Mouse (Mus musculus) thymus, adult 2 months (tissue): ENCODE measurements around the gene Lrrc8a. TPM values are rescaled to one million over a fixed set of nuclear protein-coding genes. Genes with fewer than 3 reads are reported as not detected.

ENCODE experiments used
- DNase-seq: peaks from one replicate; pipeline ENCODE4 v3.0.0; 2021
- H3K27ac ChIP-seq: fragments of 200-500 bp; 2 replicates; pipeline ENCODE4 v1.5.1; 2012; ENCODE audit warnings: low read length, control low read depth; ENCODE audit not compliant: control insufficient read depth, insufficient read depth
- H3K27me3 ChIP-seq: fragments of 200-500 bp; 2 replicates; pipeline ENCODE4 v1.6.1; 2012; ENCODE audit warnings: mild to moderate bottlenecking, low read length, moderate library complexity, mixed read lengths; ENCODE audit not compliant: control insufficient read depth, insufficient read depth
- H3K36me3 ChIP-seq: fragments of 200-500 bp; 2 replicates; pipeline ENCODE4 v1.6.1; 2012; ENCODE audit warnings: mild to moderate bottlenecking, low read length, moderate library complexity; ENCODE audit not compliant: control insufficient read depth, insufficient read depth
- H3K4me1 ChIP-seq: fragments of 200-500 bp; replicated peaks from 2 replicates; pipeline ENCODE4 v1.6.1; 2012; ENCODE audit warnings: low read length; ENCODE audit not compliant: control insufficient read depth, insufficient read depth
- H3K4me3 ChIP-seq: fragments of 200-500 bp; 2 replicates; pipeline ENCODE4 v1.5.1; 2012; ENCODE audit warnings: mild to moderate bottlenecking, low read length, control low read depth, moderate library complexity; ENCODE audit not compliant: control insufficient read depth, insufficient read depth
- CTCF ChIP-seq: fragments of 200-500 bp; IDR thresholded peaks from 2 replicates; pipeline ENCODE4 v1.5.1; 2012; ENCODE audit warnings: mild to moderate bottlenecking, control low read depth, low read length, moderate library complexity, borderline replicate concordance; ENCODE audit not compliant: control insufficient read depth, poor library complexity, insufficient read depth; ENCODE audit errors: extremely low read depth
- POLR2A ChIP-seq: fragments of 200-500 bp; IDR thresholded peaks from 2 replicates; pipeline ENCODE4 v1.6.1; 2012; ENCODE audit warnings: mild to moderate bottlenecking, low read length, control low read depth, moderate library complexity; ENCODE audit not compliant: control insufficient read depth, poor library complexity, insufficient read depth; ENCODE audit errors: extremely low read depth
- WGBS: fragments of 180-500 bp; shearing (Covaris S2); methylation state at CpG from one replicate; pipeline ENCODE4 v1.1.7; 2018; 5-methylcytosine and 5-hydroxymethylcytosine counted together
- polyA plus RNA-seq: library from polyadenylated mRNA; depleted of rRNA; stranded (reverse); fragments of >200 nt; gene quantifications from 2 replicates; pipeline ENCODE4 v1.2.3, GENCODE M21; 2012; rRNA removed

Gene Lrrc8a
- polyA plus RNA-seq: 27.3 and 31.0 TPM in 2 replicates

GRCm38 (mm10) chr2:30237199-30237880 is at the start of gene Lrrc8a:
Gene Lrrc8a, plus strand, starts transcription at chr2:30237715.
- no peaks in the 10 kb centered on the region for H3K27me3 ChIP-seq
- WGBS: under 1% methylated on average over 67 of the region's 67 CpGs
- H3K27ac ChIP-seq: peak within 1 kb of the TSS; percentile 45
- peaks cover 32% of the 10 kb centered on the region for H3K4me1 ChIP-seq
- peak within 1 kb of the TSS; percentile 77 for H3K4me3 ChIP-seq
- TF ChIP-seq CTCF (0 out of 2 replicates have a peak, but pooled peaks have one; percentile 35), POLR2A (peak; percentile 80; the same call in 1 of the 2 replicates)
- H3K36me3 ChIP-seq: peaks cover 10% of the 10 kb centered on the region
- DNase-seq: peak; percentile 100

GRCm38 (mm10) chr2:30191790-30192580 is 45.5 kb upstream of the Lrrc8a start:
- H3K36me3 ChIP-seq: no peaks in the 10 kb centered on the region
- no peak overlapping the region for H3K4me3 ChIP-seq
- H3K4me1 ChIP-seq: no peaks in the 10 kb centered on the region
- no peak for DNase-seq
- no peaks in the 10 kb centered on the region for H3K27me3 ChIP-seq
- no peak for TF ChIP-seq CTCF
- no peak for TF ChIP-seq POLR2A
- 96% methylated on average over 12 of the region's 12 CpGs for WGBS
- no peak overlapping the region for H3K27ac ChIP-seq

- DNase-seq: no peak
- Histone ChIP-seq H3K4me1 (no peaks in the 10 kb centered on the region), H3K36me3 (no peaks in the 10 kb centered on the region), H3K27ac (no peak overlapping the region), H3K4me3 (no peak overlapping the region), H3K27me3 (no peaks in the 10 kb centered on the region)
- TF ChIP-seq CTCF (no peak), POLR2A (no peak)
- 93% methylated on average over 3 of the region's 3 CpGs for WGBS
These were observed 42.9 kb upstream of the Lrrc8a start for GRCm38 (mm10) chr2:30194656-30195055.

GRCm38 (mm10) chr2:30198021-30198420 is 39.5 kb upstream of the Lrrc8a start:
- Histone ChIP-seq H3K27me3 (no peaks in the 10 kb centered on the region), H3K36me3 (no peaks in the 10 kb centered on the region), H3K4me1 (no peaks in the 10 kb centered on the region), H3K27ac (no peak overlapping the region), H3K4me3 (no peak overlapping the region)
- 95% methylated on average over 4 of the region's 4 CpGs for WGBS
- TF ChIP-seq CTCF (no peak), POLR2A (no peak)
- no peak for DNase-seq

GRCm38 (mm10) chr2:30199984-30200383 is 37.5 kb upstream of the Lrrc8a start:
- H3K27me3 ChIP-seq: no peaks in the 10 kb centered on the region
- 92% methylated on average over 1 of the region's 1 CpGs for WGBS
- peaks cover 4% of the 10 kb centered on the region for H3K4me1 ChIP-seq
- H3K4me3 ChIP-seq: no peak overlapping the region
- TF ChIP-seq POLR2A (no peak), CTCF (no peak)
- H3K36me3 ChIP-seq: no peaks in the 10 kb centered on the region
- H3K27ac ChIP-seq: no peak overlapping the region
- DNase-seq: no peak

- WGBS: 92% methylated on average over 5 of the region's 5 CpGs
- Histone ChIP-seq H3K27ac (no peak overlapping the region), H3K4me1 (peaks cover 7% of the 10 kb centered on the region), H3K36me3 (no peaks in the 10 kb centered on the region), H3K4me3 (no peak overlapping the region), H3K27me3 (no peaks in the 10 kb centered on the region)
- no peak for DNase-seq
- TF ChIP-seq POLR2A (no peak), CTCF (no peak)
These were observed 37.1 kb upstream of the Lrrc8a start for GRCm38 (mm10) chr2:30200388-30200925.
